Mouse (Mus musculus) spleen, adult 2 months (tissue): ENCODE results near the gene Asb2. TPM values are rescaled to one million over a fixed set of nuclear protein-coding genes. Genes with fewer than 3 reads are reported as not detected.

Source experiments
- DNase-seq, 2 experiments: peaks; one replicate each; pipeline versions ENCODE4 v3.0.0 to v3.0.0-alpha.2; 2012 to 2021; ENCODE audit warnings: low spot score in 2 of 2, low read depth in 1 of 2
- H3K27ac ChIP-seq: fragments of 200-500 bp; 2 replicates; pipeline ENCODE4 v1.5.1; 2012; ENCODE audit warnings: low read length, inconsistent platforms; ENCODE audit not compliant: insufficient read depth
- H3K27me3 ChIP-seq: fragments of 200-500 bp; 2 replicates; pipeline ENCODE4 v1.6.1; 2012; ENCODE audit warnings: mild to moderate bottlenecking, moderate library complexity, low read length, inconsistent platforms; ENCODE audit not compliant: control insufficient read depth, insufficient read depth
- H3K36me3 ChIP-seq: fragments of 200-500 bp; 2 replicates; pipeline ENCODE4 v1.6.1; 2012; ENCODE audit warnings: mild to moderate bottlenecking, low read length, inconsistent platforms; ENCODE audit not compliant: control insufficient read depth, insufficient read depth
- H3K4me1 ChIP-seq: fragments of 200-500 bp; 2 replicates; pipeline ENCODE4 v1.6.1; 2011; ENCODE audit warnings: inconsistent platforms; ENCODE audit not compliant: control insufficient read depth, insufficient read depth, insufficient read length
- H3K4me3 ChIP-seq: fragments of 200-500 bp; 2 replicates; pipeline ENCODE4 v1.5.1; 2011; ENCODE audit warnings: mild to moderate bottlenecking, inconsistent platforms; ENCODE audit not compliant: insufficient read depth, insufficient read length; ENCODE audit errors: extremely low read depth
- CTCF ChIP-seq: fragments of 200-500 bp; IDR thresholded peaks from 2 replicates; pipeline ENCODE4 v1.5.1; 2011; ENCODE audit warnings: mild to moderate bottlenecking, inconsistent platforms; ENCODE audit not compliant: insufficient read depth, insufficient read length, insufficient replicate concordance; ENCODE audit errors: extremely low read depth
- POLR2A ChIP-seq: fragments of 200-500 bp; IDR thresholded peaks from 2 replicates; pipeline ENCODE4 v1.6.1; 2011; ENCODE audit warnings: low read depth, low read length, inconsistent platforms
- WGBS: fragments of 180-500 bp; shearing (Covaris S2); methylation state at CpG from one replicate; pipeline ENCODE4 v1.1.7; 2018; 5-methylcytosine and 5-hydroxymethylcytosine counted together
- polyA plus RNA-seq: library from polyadenylated mRNA; depleted of rRNA; stranded (reverse); fragments of >200 nt; gene quantifications from 2 replicates; pipeline ENCODE4 v1.2.3, GENCODE M21; 2012

Gene Asb2
- polyA plus RNA-seq, 1 experiment, result 128 TPM

DNA sequence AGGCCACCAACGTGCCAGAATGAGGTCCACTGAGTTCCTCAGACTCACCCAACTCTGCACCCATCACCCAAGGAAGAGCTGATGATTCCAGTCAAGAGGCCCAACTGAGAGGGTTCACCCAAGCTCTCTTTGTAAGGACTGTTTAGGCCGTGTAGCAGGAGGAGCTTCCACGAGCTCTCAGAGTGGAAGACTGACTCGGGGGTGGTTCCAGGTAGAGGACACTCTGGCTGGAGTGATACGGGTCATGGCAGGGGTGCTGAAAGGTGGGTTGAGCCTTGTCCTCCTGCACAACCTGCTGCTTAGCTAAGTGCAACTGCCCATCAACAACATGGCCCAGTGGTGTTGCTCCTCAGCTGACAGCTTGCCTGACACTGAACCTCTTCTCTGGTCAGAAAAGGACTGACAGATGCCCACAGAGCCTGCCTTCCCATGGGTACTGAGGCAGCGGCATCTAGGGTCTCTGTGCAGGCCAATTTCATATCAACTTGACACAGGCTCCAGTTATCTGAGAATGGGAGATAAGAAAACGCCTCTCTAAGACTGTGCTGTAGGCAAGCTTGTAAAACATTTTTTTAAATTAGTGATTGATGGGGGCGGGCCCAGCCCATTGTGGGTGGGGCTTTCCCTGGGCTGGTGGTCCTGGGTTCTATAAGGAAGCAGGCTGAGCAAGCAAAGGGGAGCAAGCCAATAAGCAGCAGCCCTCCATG lies 17.9 kb upstream of the Asb2 start:
- H3K27ac ChIP-seq, result no peak overlapping the region
- no peak for DNase-seq
- WGBS, result 74% methylated on average over 8 of the region's 8 CpGs
- TF ChIP-seq POLR2A, result no peak
- no peak for TF ChIP-seq CTCF
- no peaks in the 10 kb centered on the region for H3K4me1 ChIP-seq
- H3K36me3 ChIP-seq, result no peaks in the 10 kb centered on the region
- H3K27me3 ChIP-seq, result no peaks in the 10 kb centered on the region
- no peak overlapping the region for H3K4me3 ChIP-seq

DNA sequence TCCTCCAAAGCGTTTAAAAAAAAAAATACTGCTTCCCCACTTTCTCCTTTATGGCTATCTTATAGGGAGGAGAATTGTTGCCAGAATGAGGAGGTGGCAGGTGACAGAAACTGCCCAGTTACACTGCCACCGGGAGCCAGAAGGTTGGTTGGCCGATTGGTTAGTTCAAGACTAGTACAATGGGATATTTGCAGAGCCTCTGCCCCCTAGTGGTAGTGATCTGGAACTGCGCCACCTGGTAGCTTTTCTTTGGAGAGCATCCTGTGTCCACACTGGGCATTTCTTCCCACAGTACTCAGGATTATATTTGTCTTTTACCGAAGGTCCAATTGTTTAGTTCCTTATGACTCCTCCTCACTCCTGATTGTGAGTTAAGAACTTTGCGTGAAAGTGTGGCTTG lies 15.9 kb upstream of the Asb2 start:
- H3K4me3 ChIP-seq, result no peak overlapping the region
- H3K4me1 ChIP-seq, result no peaks in the 10 kb centered on the region
- no peaks in the 10 kb centered on the region for H3K27me3 ChIP-seq
- peak in 1 of 2 experiments; percentile 62 for DNase-seq
- TF ChIP-seq CTCF, result peak; percentile 68; the same call in 1 of the 2 replicates
- TF ChIP-seq POLR2A, result no peak
- no peaks in the 10 kb centered on the region for H3K36me3 ChIP-seq
- 23% methylated on average over 6 of the region's 6 CpGs for WGBS
- H3K27ac ChIP-seq, result no peak overlapping the region

DNA sequence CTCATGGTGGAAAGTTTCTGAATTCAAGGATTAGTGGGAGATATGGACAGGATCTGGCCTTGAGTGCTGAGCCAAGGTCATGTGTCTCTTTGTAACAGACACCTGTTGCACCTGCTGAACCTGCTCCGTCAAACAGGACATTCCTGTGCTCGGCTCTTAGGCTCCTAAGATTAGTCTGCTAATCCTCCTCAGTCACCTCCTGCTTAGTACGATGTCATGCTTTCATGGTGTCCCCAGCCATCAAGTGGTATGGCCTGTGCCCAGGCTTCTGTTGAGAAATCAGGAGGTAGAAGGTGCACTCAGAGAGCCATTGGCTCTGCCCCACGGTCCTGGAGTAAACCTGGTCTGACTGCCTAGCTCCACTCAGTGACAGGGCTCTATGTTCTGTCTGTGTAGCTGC lies 15.1 kb upstream of the Asb2 start:
- Histone ChIP-seq H3K27me3 (no peaks in the 10 kb centered on the region), H3K27ac (no peak overlapping the region), H3K36me3 (no peaks in the 10 kb centered on the region), H3K4me1 (no peaks in the 10 kb centered on the region), H3K4me3 (no peak overlapping the region)
- TF ChIP-seq CTCF, result no peak
- TF ChIP-seq POLR2A, result no peak
- 86% methylated on average over 4 of the region's 4 CpGs for WGBS
- no peak for DNase-seq

DNA sequence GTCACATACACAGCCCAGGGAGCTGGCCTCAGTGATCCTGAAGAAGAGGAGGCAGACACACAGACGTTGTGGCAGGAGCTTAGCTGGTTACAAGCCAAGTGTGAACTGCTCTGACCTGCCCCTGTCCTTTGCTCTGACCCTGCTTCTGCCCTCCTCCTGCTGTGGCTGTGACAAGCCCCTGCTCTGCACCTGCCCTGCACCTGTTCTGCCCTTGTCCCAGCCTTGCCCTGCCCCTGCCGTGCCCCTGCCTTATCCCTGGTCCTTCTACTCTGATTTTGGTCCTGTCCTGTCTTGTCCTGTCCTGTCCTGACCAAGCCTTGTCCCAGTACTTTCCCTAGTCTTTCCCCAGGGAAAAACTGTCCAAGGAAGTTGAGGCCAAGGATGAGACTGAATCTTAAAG lies 13.0 kb upstream of the Asb2 start:
- Histone ChIP-seq H3K36me3 (no peaks in the 10 kb centered on the region), H3K4me3 (no peak overlapping the region), H3K27me3 (no peaks in the 10 kb centered on the region), H3K27ac (no peak overlapping the region), H3K4me1 (no peaks in the 10 kb centered on the region)
- WGBS, result 44% methylated on average over 2 of the region's 2 CpGs
- DNase-seq, result no peak
- TF ChIP-seq CTCF (no peak), POLR2A (no peak)

DNA sequence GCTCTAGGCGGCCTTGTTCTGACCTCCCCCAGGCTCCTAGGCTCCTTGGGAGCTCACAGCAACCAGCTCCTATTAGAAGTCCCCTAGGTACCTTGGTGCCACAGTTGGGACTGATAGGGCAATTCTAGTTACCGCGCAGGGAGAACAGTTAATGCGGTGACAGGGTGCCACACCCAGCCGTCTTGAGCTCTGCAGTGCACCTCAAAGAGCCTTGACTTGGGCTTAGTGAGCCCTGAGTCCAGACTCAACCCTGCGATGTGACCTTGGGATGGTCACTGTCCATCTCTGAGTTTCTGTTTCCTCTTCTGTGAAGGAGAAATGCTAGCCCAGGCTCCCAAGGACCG lies 12.5 kb upstream of the Asb2 start:
- DNase-seq, result no peak
- WGBS, result 68% methylated on average over 7 of the region's 7 CpGs
- no peak overlapping the region for H3K4me3 ChIP-seq
- H3K4me1 ChIP-seq, result no peaks in the 10 kb centered on the region
- H3K27me3 ChIP-seq, result no peaks in the 10 kb centered on the region
- H3K27ac ChIP-seq, result no peak overlapping the region
- no peaks in the 10 kb centered on the region for H3K36me3 ChIP-seq
- no peak for TF ChIP-seq CTCF
- TF ChIP-seq POLR2A, result no peak

DNA sequence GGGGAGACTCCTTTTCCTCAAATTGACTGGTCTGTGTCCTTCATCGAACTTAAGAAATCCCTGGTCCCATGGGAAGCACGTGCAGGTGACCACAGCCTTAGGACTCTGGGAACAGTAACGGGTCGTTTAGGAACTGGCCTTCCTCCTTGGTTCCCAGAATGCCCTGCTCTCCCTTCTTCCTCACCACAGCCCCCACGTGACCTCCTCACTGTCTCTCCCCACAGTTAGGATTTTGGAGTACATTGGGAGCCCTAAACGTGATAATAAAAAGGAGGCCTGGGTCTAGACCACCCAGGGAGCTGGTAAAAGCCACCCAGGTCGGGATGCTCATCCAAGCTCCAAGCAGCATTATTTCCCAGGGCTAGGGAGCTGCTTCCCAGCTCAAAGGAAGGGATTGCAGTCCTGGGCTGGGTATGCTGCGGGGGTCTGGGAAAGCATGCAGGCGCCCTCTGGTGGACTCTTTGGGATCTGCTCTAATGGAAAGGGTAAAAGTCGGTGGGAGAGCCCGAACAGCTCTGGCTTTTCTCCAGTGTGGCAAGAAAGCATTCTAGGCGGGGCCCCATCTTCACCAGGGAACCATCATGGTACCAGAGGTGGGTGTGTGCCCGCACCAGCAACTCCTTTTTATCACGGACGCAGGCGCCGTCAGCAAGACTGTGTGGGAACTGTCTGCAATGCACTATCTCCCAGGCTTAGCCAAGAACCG lies 12.0 kb upstream of the Asb2 start:
- peak in 1 of 2 experiments; percentile 62 for DNase-seq
- WGBS, result 27% methylated on average over 18 of the region's 18 CpGs
- no peak overlapping the region for H3K4me3 ChIP-seq
- H3K36me3 ChIP-seq, result no peaks in the 10 kb centered on the region
- H3K27ac ChIP-seq, result no peak overlapping the region
- peak; percentile 72; the same call in 1 of the 2 replicates for TF ChIP-seq CTCF
- no peak for TF ChIP-seq POLR2A
- H3K4me1 ChIP-seq, result no peaks in the 10 kb centered on the region
- no peaks in the 10 kb centered on the region for H3K27me3 ChIP-seq

DNA sequence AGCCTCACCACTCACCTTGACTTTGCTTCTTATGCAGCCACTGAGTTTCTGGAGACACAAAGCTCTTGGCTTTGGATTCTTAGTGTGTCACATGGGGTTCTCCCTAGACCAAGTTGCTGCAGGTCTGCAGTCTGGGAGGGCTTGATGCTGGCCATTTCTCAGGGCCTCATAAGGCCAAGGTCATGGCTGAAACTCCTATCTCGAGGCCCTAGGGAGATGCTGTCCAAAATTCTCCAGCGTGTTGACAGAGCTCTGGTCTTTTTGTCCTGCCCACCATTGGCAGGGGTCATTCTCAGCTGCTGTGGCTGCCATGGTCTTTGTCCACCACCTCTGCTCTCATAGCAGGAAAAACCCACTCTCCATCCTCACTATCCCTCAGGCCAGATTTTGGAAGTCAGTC lies 11.4 kb upstream of the Asb2 start:
- DNase-seq, result no peak
- TF ChIP-seq CTCF (no peak), POLR2A (no peak)
- no peaks in the 10 kb centered on the region for H3K36me3 ChIP-seq
- H3K27ac ChIP-seq, result no peak overlapping the region
- no peaks in the 10 kb centered on the region for H3K4me1 ChIP-seq
- H3K4me3 ChIP-seq, result no peak overlapping the region
- H3K27me3 ChIP-seq, result no peaks in the 10 kb centered on the region
- WGBS, result 89% methylated on average over 2 of the region's 2 CpGs
